Mouse (Mus musculus) limb, embryonic 14.5 days (tissue): ENCODE measurements around the gene Zc3h4. TPM values are rescaled to one million over a fixed set of nuclear protein-coding genes. Genes with fewer than 3 reads are reported as not detected.

Experiments
- ATAC-seq: fragments of 200-750 bp; cut with Nextera tagmentation; 2 replicates; pipeline ENCODE4 v1.8.0; 2017; ENCODE audit warnings: low read depth, moderate number of reproducible peaks, moderate TSS enrichment; ENCODE audit not compliant: low FRiP score
- DNase-seq: peaks from one replicate; pipeline ENCODE4 v3.0.0-alpha.2; 2015; ENCODE audit warnings: low spot score
- H3K27ac ChIP-seq: fragments of 300-500 bp; sonication (generic); replicated peaks from 2 replicates; pipeline ENCODE4 v1.5.1; 2014; ENCODE audit warnings: low read depth, mild to moderate bottlenecking, low read length, moderate library complexity, mixed read lengths
- H3K27me3 ChIP-seq: fragments of 300-500 bp; sonication (generic); 2 replicates; pipeline ENCODE4 v1.6.1; 2014; ENCODE audit warnings: low read length, mixed read lengths; ENCODE audit not compliant: control insufficient read depth, insufficient read depth
- H3K36me3 ChIP-seq: fragments of 300-500 bp; sonication (generic); 2 replicates; pipeline ENCODE4 v1.6.1; 2014; ENCODE audit warnings: mild to moderate bottlenecking, low read length, moderate library complexity, mixed read lengths; ENCODE audit not compliant: control insufficient read depth, insufficient read depth
- H3K4me1 ChIP-seq: fragments of 300-500 bp; sonication (generic); 2 replicates; pipeline ENCODE4 v1.6.1; 2014; ENCODE audit warnings: antibody characterized with exemption, low read length, mixed read lengths; ENCODE audit not compliant: control insufficient read depth, insufficient read depth
- H3K4me2 ChIP-seq: fragments of 300-500 bp; sonication (generic); replicated peaks from 2 replicates; pipeline ENCODE4 v1.6.1; 2014; ENCODE audit warnings: low read depth, mild to moderate bottlenecking, low read length, moderate library complexity; ENCODE audit not compliant: severe bottlenecking
- H3K4me3 ChIP-seq: fragments of 300-500 bp; sonication (generic); replicated peaks from 2 replicates; pipeline ENCODE4 v1.5.1; 2014; ENCODE audit warnings: low read length
- H3K9ac ChIP-seq: fragments of 300-500 bp; sonication (generic); 2 replicates; pipeline ENCODE4 v1.6.1; 2014; ENCODE audit warnings: mild to moderate bottlenecking, low read depth, low read length, moderate library complexity; ENCODE audit not compliant: severe bottlenecking
- H3K9me3 ChIP-seq: fragments of 300-500 bp; sonication (generic); 2 replicates; pipeline ENCODE4 v1.6.1; 2016; ENCODE audit warnings: low read length; ENCODE audit not compliant: control insufficient read depth
- POLR2A ChIP-seq: fragments of 200-500 bp; IDR thresholded peaks from 2 replicates; pipeline ENCODE4 v1.8.0; 2012; ENCODE audit warnings: inconsistent platforms, mild to moderate bottlenecking, moderate library complexity, borderline replicate concordance; ENCODE audit not compliant: insufficient read depth, insufficient read length; ENCODE audit errors: extremely low read depth
- WGBS: fragments of 180-500 bp; shearing (Covaris S2); extraction: QIAGEN DNeasy Blood & Tissue Kit; methylation state at CpG from one replicate; pipeline ENCODE4 v1.1.7; 2014; 5-methylcytosine and 5-hydroxymethylcytosine counted together
- polyA plus RNA-seq, 2 experiments: library from polyadenylated mRNA; depleted of rRNA in 1 of 2; stranded (reverse) in 1 of 2; unstranded in 1 of 2; fragments of >200 nt; fragmentation: Nextera tagmentation in 1 of 2; extraction: Ambion mirVana in 1 of 2; gene quantifications; 2 replicates each; pipeline versions ENCODE4 v1.2.1 to v1.2.3; 2012 to 2014

Gene Zc3h4
- polyA plus RNA-seq, 2 experiments = 15.7 to 49.1 TPM

DNA sequence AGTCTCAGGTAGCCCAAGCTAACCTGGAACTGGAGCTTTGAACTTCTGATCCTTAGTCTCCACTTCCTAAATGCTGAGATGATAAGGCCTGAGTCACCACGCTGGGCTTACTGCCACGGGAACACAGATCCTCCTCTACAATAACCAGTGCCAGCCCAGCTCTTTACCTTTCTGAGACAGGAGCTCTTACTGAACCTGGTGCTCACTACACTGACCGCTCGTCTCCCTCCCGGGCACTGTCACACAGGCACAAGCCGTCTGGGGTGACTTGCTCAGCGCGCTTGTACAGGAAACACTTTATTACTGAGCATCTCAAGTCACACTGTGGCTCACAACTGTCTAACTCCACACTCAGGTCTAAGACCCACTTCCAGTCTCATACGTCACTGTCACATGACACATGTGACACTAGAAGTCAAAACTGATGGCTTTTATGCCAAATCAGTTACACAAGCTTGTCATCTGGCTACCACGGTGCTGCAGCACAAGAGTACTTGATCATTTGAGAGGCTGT, 34.5 kb upstream of the Zc3h4 start:
- H3K4me2 ChIP-seq = no peak overlapping the region
- H3K27ac ChIP-seq = no peak overlapping the region
- ATAC-seq = no peak
- no peak for TF ChIP-seq POLR2A
- peaks cover 90% of the 10 kb centered on the region for H3K36me3 ChIP-seq
- no peaks in the 10 kb centered on the region for H3K4me1 ChIP-seq
- H3K9ac ChIP-seq = no peak overlapping the region
- WGBS = 74% methylated on average over 10 of the region's 10 CpGs
- no peak overlapping the region for H3K4me3 ChIP-seq
- no peaks in the 10 kb centered on the region for H3K9me3 ChIP-seq
- DNase-seq = no peak
- H3K27me3 ChIP-seq = no peaks in the 10 kb centered on the region

- Histone ChIP-seq H3K27ac (no peak overlapping the region), H3K4me2 (no peak overlapping the region), H3K4me1 (no peaks in the 10 kb centered on the region), H3K9me3 (no peaks in the 10 kb centered on the region), H3K36me3 (peaks cover 87% of the 10 kb centered on the region), H3K4me3 (no peak overlapping the region), H3K27me3 (no peaks in the 10 kb centered on the region), H3K9ac (no peak overlapping the region)
- no peak for DNase-seq
- 72% methylated on average over 4 of the region's 4 CpGs for WGBS
- TF ChIP-seq POLR2A = no peak
- ATAC-seq = no peak
Observed at GRCm38 (mm10) chr7:16366669-16367068, 34.0 kb upstream of the Zc3h4 start.

- DNase-seq (no peak), ATAC-seq (no peak)
- WGBS = 83% methylated on average over 2 of the region's 2 CpGs
- Histone ChIP-seq H3K9ac (no peak overlapping the region), H3K4me3 (no peak overlapping the region), H3K27ac (no peak overlapping the region), H3K9me3 (no peaks in the 10 kb centered on the region), H3K4me2 (no peak overlapping the region), H3K27me3 (no peaks in the 10 kb centered on the region), H3K4me1 (no peaks in the 10 kb centered on the region), H3K36me3 (peaks cover 87% of the 10 kb centered on the region)
- no peak for TF ChIP-seq POLR2A
Observed at GRCm38 (mm10) chr7:16368835-16369234, 31.9 kb upstream of the Zc3h4 start.

- Histone ChIP-seq H3K27me3 (no peaks in the 10 kb centered on the region), H3K4me2 (no peak overlapping the region), H3K4me1 (no peaks in the 10 kb centered on the region), H3K36me3 (peaks cover 83% of the 10 kb centered on the region), H3K9me3 (no peaks in the 10 kb centered on the region), H3K27ac (no peak overlapping the region), H3K9ac (no peak overlapping the region), H3K4me3 (no peak overlapping the region)
- WGBS = 90% methylated on average over 2 of the region's 2 CpGs
- DNase-seq = no peak
- no peak for ATAC-seq
- TF ChIP-seq POLR2A = no peak
Observed at GRCm38 (mm10) chr7:16370596-16370995, 30.1 kb upstream of the Zc3h4 start.

DNA sequence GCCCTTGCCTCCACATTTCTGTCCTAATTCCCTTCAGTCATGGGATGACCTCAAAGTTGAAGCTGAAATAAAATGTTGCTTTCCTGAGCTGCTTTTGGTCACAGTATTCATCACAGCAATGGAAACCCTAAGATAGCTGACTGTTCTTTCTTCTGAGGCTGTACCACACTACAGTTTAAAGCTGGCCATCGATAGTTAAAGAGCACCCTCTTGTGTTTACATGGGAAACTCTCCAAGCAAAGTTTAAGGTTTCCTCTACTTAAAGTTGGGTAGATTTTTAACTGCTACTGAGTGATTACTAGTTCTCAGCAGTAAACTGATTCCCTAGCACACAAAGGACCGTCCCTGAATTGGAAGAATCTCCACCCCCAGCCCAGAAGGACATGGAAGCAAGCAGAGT, 27.0 kb upstream of the Zc3h4 start:
- 66% methylated on average over 2 of the region's 2 CpGs for WGBS
- H3K36me3 ChIP-seq = peaks cover 83% of the 10 kb centered on the region

GRCm38 (mm10) chr7:16374989-16375388, 25.7 kb upstream of the Zc3h4 start:
- H3K36me3 ChIP-seq = peaks cover 78% of the 10 kb centered on the region
- no peak for TF ChIP-seq POLR2A
- DNase-seq (no peak), ATAC-seq (no peak)
- WGBS = 88% methylated on average over 5 of the region's 5 CpGs
- H3K27ac ChIP-seq = no peak overlapping the region
- H3K9ac ChIP-seq = no peak overlapping the region
- H3K4me1 ChIP-seq = no peaks in the 10 kb centered on the region
- no peaks in the 10 kb centered on the region for H3K27me3 ChIP-seq
- H3K9me3 ChIP-seq = no peaks in the 10 kb centered on the region
- H3K4me3 ChIP-seq = no peak overlapping the region
- no peak overlapping the region for H3K4me2 ChIP-seq

More for the DNA sequence above, 27.0 kb upstream of the Zc3h4 start:
- DNase-seq = peak; percentile 15
- no peak overlapping the region for H3K27ac ChIP-seq
- no peak overlapping the region for H3K4me2 ChIP-seq
- no peak for ATAC-seq
- no peak overlapping the region for H3K9ac ChIP-seq
- no peaks in the 10 kb centered on the region for H3K9me3 ChIP-seq
- no peak for TF ChIP-seq POLR2A
- H3K4me1 ChIP-seq = no peaks in the 10 kb centered on the region
- no peaks in the 10 kb centered on the region for H3K27me3 ChIP-seq
- H3K4me3 ChIP-seq = no peak overlapping the region
